Mouse (Mus musculus) forebrain, embryonic 13.5 days (tissue): ENCODE data around the gene Prickle2. TPM values are rescaled to one million over a fixed set of nuclear protein-coding genes. Genes with fewer than 3 reads are reported as not detected.

Source experiments
- ATAC-seq: fragments of 200-750 bp; cut with Nextera tagmentation; 2 replicates; pipeline ENCODE4 v1.8.0; 2017
- H3K27ac ChIP-seq: fragments of 300-500 bp; sonication (generic); 2 replicates; pipeline ENCODE4 v1.5.1; 2015; ENCODE audit warnings: inconsistent platforms, mild to moderate bottlenecking, moderate library complexity
- H3K27me3 ChIP-seq: fragments of 300-500 bp; sonication (generic); 2 replicates; pipeline ENCODE4 v1.6.1; 2015; ENCODE audit warnings: mild to moderate bottlenecking, inconsistent platforms
- H3K36me3 ChIP-seq: fragments of 300-500 bp; sonication (generic); 2 replicates; pipeline ENCODE4 v1.6.1; 2015; ENCODE audit warnings: mild to moderate bottlenecking, inconsistent platforms; ENCODE audit not compliant: poor library complexity, severe bottlenecking
- H3K4me1 ChIP-seq: fragments of 300-500 bp; sonication (generic); 2 replicates; pipeline ENCODE4 v1.6.1; 2015; ENCODE audit warnings: inconsistent platforms
- H3K4me2 ChIP-seq: fragments of 300-500 bp; sonication (generic); 2 replicates; pipeline ENCODE4 v1.6.1; 2015; ENCODE audit warnings: inconsistent platforms, mild to moderate bottlenecking, moderate library complexity
- H3K4me3 ChIP-seq: fragments of 300-500 bp; sonication (generic); 2 replicates; pipeline ENCODE4 v1.5.1; 2015; ENCODE audit warnings: mild to moderate bottlenecking, inconsistent platforms
- H3K9ac ChIP-seq: fragments of 300-500 bp; sonication (generic); 2 replicates; pipeline ENCODE4 v1.6.1; 2015; ENCODE audit warnings: mild to moderate bottlenecking, inconsistent platforms
- H3K9me3 ChIP-seq: fragments of 300-500 bp; sonication (generic); replicated peaks from 2 replicates; pipeline ENCODE4 v1.6.1; 2016; ENCODE audit warnings: inconsistent platforms
- WGBS: fragments of 180-500 bp; shearing (Covaris S2); methylation state at CpG from one replicate; pipeline ENCODE4 v1.1.7; 2015; 5-methylcytosine and 5-hydroxymethylcytosine counted together
- polyA plus RNA-seq: library from polyadenylated mRNA; unstranded; fragments of >200 nt; fragmentation: Nextera tagmentation; extraction: Ambion mirVana; gene quantifications from 2 replicates; pipeline ENCODE4 v1.2.1, GENCODE M21; 2015

Prickle2 gene
- polyA plus RNA-seq, 1 experiment from 2014 or later, result 4.3 TPM

- ATAC-seq, result no peak
- no peaks in the 10 kb centered on the region for H3K4me1 ChIP-seq
- 71% methylated on average over 6 of the region's 6 CpGs for WGBS
These were observed 81.6 kb downstream of the Prickle2 start for GRCm38 (mm10) chr6:92624306-92624705.

GRCm38 (mm10) chr6:92617183-92617582 is 88.8 kb downstream of the Prickle2 start:
- Histone ChIP-seq H3K4me1 (no peaks in the 10 kb centered on the region), H3K27ac (no peak overlapping the region), H3K9me3 (0 out of 2 replicates have a peak, but pooled peaks cover 4% of the 10 kb centered on the region), H3K4me2 (no peak overlapping the region), H3K27me3 (no peaks in the 10 kb centered on the region), H3K36me3 (no peaks in the 10 kb centered on the region), H3K4me3 (no peak overlapping the region), H3K9ac (no peak overlapping the region)
- WGBS, result 73% methylated on average over 2 of the region's 2 CpGs
- no peak for ATAC-seq

More at GRCm38 (mm10) chr6:92624306-92624705, 81.6 kb downstream of the Prickle2 start:
- H3K9me3 ChIP-seq, result 0 out of 2 replicates have a peak, but pooled peaks cover under 1% of the 10 kb centered on the region
- no peak overlapping the region for H3K4me3 ChIP-seq
- H3K4me2 ChIP-seq, result no peak overlapping the region
- H3K9ac ChIP-seq, result no peak overlapping the region
- H3K27ac ChIP-seq, result no peak overlapping the region
- H3K36me3 ChIP-seq, result no peaks in the 10 kb centered on the region
- no peaks in the 10 kb centered on the region for H3K27me3 ChIP-seq

- H3K9ac ChIP-seq, result no peak overlapping the region
- ATAC-seq, result no peak
- WGBS, result 89% methylated on average over 3 of the region's 3 CpGs
- no peak overlapping the region for H3K4me2 ChIP-seq
- no peaks in the 10 kb centered on the region for H3K4me1 ChIP-seq
- no peak overlapping the region for H3K27ac ChIP-seq
- H3K9me3 ChIP-seq, result 0 out of 2 replicates have a peak, but pooled peaks cover 4% of the 10 kb centered on the region
- H3K27me3 ChIP-seq, result no peaks in the 10 kb centered on the region
- no peaks in the 10 kb centered on the region for H3K36me3 ChIP-seq
- H3K4me3 ChIP-seq, result no peak overlapping the region
These were observed 91.2 kb downstream of the Prickle2 start for GRCm38 (mm10) chr6:92614771-92615170.

- H3K27ac ChIP-seq, result no peak overlapping the region
- 39% methylated on average over 2 of the region's 2 CpGs for WGBS
- no peaks in the 10 kb centered on the region for H3K9me3 ChIP-seq
- no peaks in the 10 kb centered on the region for H3K4me1 ChIP-seq
- H3K36me3 ChIP-seq, result no peaks in the 10 kb centered on the region
- H3K4me2 ChIP-seq, result no peak overlapping the region
- H3K9ac ChIP-seq, result no peak overlapping the region
- no peak for ATAC-seq
- H3K27me3 ChIP-seq, result no peaks in the 10 kb centered on the region
- H3K4me3 ChIP-seq, result no peak overlapping the region
These were observed 93.7 kb downstream of the Prickle2 start for GRCm38 (mm10) chr6:92612151-92612769.

GRCm38 (mm10) chr6:92609682-92610235 is 96.2 kb downstream of the Prickle2 start:
- Histone ChIP-seq H3K4me1 (no peaks in the 10 kb centered on the region), H3K4me3 (no peak overlapping the region), H3K27me3 (no peaks in the 10 kb centered on the region), H3K27ac (no peak overlapping the region), H3K9ac (no peak overlapping the region), H3K4me2 (no peak overlapping the region), H3K9me3 (no peaks in the 10 kb centered on the region), H3K36me3 (no peaks in the 10 kb centered on the region)
- 73% methylated on average over 9 of the region's 9 CpGs for WGBS
- ATAC-seq, result no peak

GRCm38 (mm10) chr6:92609078-92609477 is 96.9 kb downstream of the Prickle2 start:
- Histone ChIP-seq H3K27ac (no peak overlapping the region), H3K36me3 (no peaks in the 10 kb centered on the region), H3K9me3 (no peaks in the 10 kb centered on the region), H3K4me3 (no peak overlapping the region), H3K4me2 (no peak overlapping the region), H3K9ac (no peak overlapping the region), H3K4me1 (no peaks in the 10 kb centered on the region), H3K27me3 (no peaks in the 10 kb centered on the region)
- WGBS, result 90% methylated on average over 3 of the region's 3 CpGs
- ATAC-seq, result no peak

GRCm38 (mm10) chr6:92605156-92605555 is 100.8 kb downstream of the Prickle2 start:
- 44% methylated on average over 2 of the region's 2 CpGs for WGBS
- no peak for ATAC-seq
- no peaks in the 10 kb centered on the region for H3K27me3 ChIP-seq

GRCm38 (mm10) chr6:92596340-92596739 is 109.6 kb downstream of the Prickle2 start:
- Histone ChIP-seq H3K27me3 (no peaks in the 10 kb centered on the region), H3K9ac (no peak overlapping the region), H3K27ac (no peak overlapping the region), H3K4me2 (no peak overlapping the region), H3K36me3 (no peaks in the 10 kb centered on the region), H3K9me3 (no peaks in the 10 kb centered on the region), H3K4me1 (no peaks in the 10 kb centered on the region), H3K4me3 (no peak overlapping the region)
- ATAC-seq, result no peak
- WGBS, result 75% methylated on average over 3 of the region's 3 CpGs

More at GRCm38 (mm10) chr6:92605156-92605555, 100.8 kb downstream of the Prickle2 start:
- Histone ChIP-seq H3K4me1 (no peaks in the 10 kb centered on the region), H3K4me3 (no peak overlapping the region), H3K9me3 (no peaks in the 10 kb centered on the region), H3K9ac (no peak overlapping the region), H3K36me3 (no peaks in the 10 kb centered on the region), H3K4me2 (no peak overlapping the region), H3K27ac (no peak overlapping the region)

GRCm38 (mm10) chr6:92589381-92590065 is 116.4 kb downstream of the Prickle2 start:
- no peak overlapping the region for H3K4me2 ChIP-seq
- no peak for ATAC-seq
- no peak overlapping the region for H3K4me3 ChIP-seq
- no peaks in the 10 kb centered on the region for H3K27me3 ChIP-seq
- no peak overlapping the region for H3K9ac ChIP-seq
- no peaks in the 10 kb centered on the region for H3K36me3 ChIP-seq
- H3K4me1 ChIP-seq, result no peaks in the 10 kb centered on the region
- WGBS, result 79% methylated on average over 5 of the region's 5 CpGs
- no peak overlapping the region for H3K27ac ChIP-seq
- no peaks in the 10 kb centered on the region for H3K9me3 ChIP-seq

GRCm38 (mm10) chr6:92584026-92584425 is 121.9 kb downstream of the Prickle2 start:
- no peak for ATAC-seq
- WGBS, result 71% methylated on average over 1 of the region's 1 CpGs
- H3K4me2 ChIP-seq, result no peak overlapping the region

GRCm38 (mm10) chr6:92575227-92575626 is 130.7 kb downstream of the Prickle2 start:
- 89% methylated on average over 4 of the region's 4 CpGs for WGBS
- H3K4me1 ChIP-seq, result no peaks in the 10 kb centered on the region; the same call in 1 of the 2 replicates
- H3K4me3 ChIP-seq, result no peak overlapping the region
- no peak overlapping the region; the same call in 1 of the 2 replicates for H3K27ac ChIP-seq
- H3K9me3 ChIP-seq, result no peaks in the 10 kb centered on the region
- no peak for ATAC-seq
- no peak overlapping the region for H3K4me2 ChIP-seq
- H3K9ac ChIP-seq, result no peak overlapping the region
- no peaks in the 10 kb centered on the region for H3K36me3 ChIP-seq
- H3K27me3 ChIP-seq, result no peaks in the 10 kb centered on the region

More at GRCm38 (mm10) chr6:92584026-92584425, 121.9 kb downstream of the Prickle2 start:
- no peaks in the 10 kb centered on the region for H3K4me1 ChIP-seq
- no peak overlapping the region for H3K9ac ChIP-seq
- no peak overlapping the region for H3K4me3 ChIP-seq
- H3K36me3 ChIP-seq, result no peaks in the 10 kb centered on the region
- no peaks in the 10 kb centered on the region for H3K9me3 ChIP-seq
- H3K27me3 ChIP-seq, result no peaks in the 10 kb centered on the region
- H3K27ac ChIP-seq, result no peak overlapping the region

GRCm38 (mm10) chr6:92572139-92572538 is 133.8 kb downstream of the Prickle2 start:
- H3K36me3 ChIP-seq, result no peaks in the 10 kb centered on the region
- no peak for ATAC-seq
- H3K27me3 ChIP-seq, result no peaks in the 10 kb centered on the region
- H3K4me2 ChIP-seq, result no peak overlapping the region
- no peak overlapping the region for H3K27ac ChIP-seq
- H3K9ac ChIP-seq, result no peak overlapping the region
- no peak overlapping the region for H3K4me3 ChIP-seq
- no peaks in the 10 kb centered on the region for H3K9me3 ChIP-seq
- peaks cover 10% of the 10 kb centered on the region for H3K4me1 ChIP-seq
- 86% methylated on average over 3 of the region's 3 CpGs for WGBS
